Mouse (Mus musculus): ENCODE measurements around the gene Mybpc2. TPM values are rescaled to one million over a fixed set of nuclear protein-coding genes. Genes with fewer than 3 reads are reported as not detected.

Gene Mybpc2
- polyA plus RNA-seq, 1 experiment: 0.67 TPM

- WGBS: 14% methylated on average over 5 of the region's 5 CpGs
- no peak for DNase-seq (ENCODE audit: low read depth, low spot score)
Observed at GRCm38 (mm10) chr7:44547725-44548124, 23.3 kb upstream of the Mybpc2 start.

GRCm38 (mm10) chr7:44547041-44547440, 22.6 kb upstream of the Mybpc2 start:
- 88% methylated on average over 13 of the region's 13 CpGs for WGBS
- DNase-seq (ENCODE audit: low read depth, low spot score): no peak

GRCm38 (mm10) chr7:44546274-44546673, 21.8 kb upstream of the Mybpc2 start:
- no peak for DNase-seq (ENCODE audit: low read depth, low spot score)
- 94% methylated on average over 3 of the region's 3 CpGs for WGBS

- WGBS: 82% methylated on average over 12 of the region's 12 CpGs
- DNase-seq (ENCODE audit: low read depth, low spot score): no peak
Observed at GRCm38 (mm10) chr7:44543071-44543470, 18.6 kb upstream of the Mybpc2 start.

GRCm38 (mm10) chr7:44542555-44542954, 18.1 kb upstream of the Mybpc2 start:
- WGBS: 89% methylated on average over 11 of the region's 11 CpGs
- DNase-seq (ENCODE audit: low read depth, low spot score): no peak

- 92% methylated on average over 41 of the region's 41 CpGs for WGBS
- DNase-seq (ENCODE audit: low read depth, low spot score): no peak
Observed at GRCm38 (mm10) chr7:44538756-44539624, 14.5 kb upstream of the Mybpc2 start.

- WGBS: 92% methylated on average over 13 of the region's 13 CpGs
- no peak for DNase-seq (ENCODE audit: low read depth, low spot score)
Observed at GRCm38 (mm10) chr7:44537496-44537895, 13.0 kb upstream of the Mybpc2 start.

GRCm38 (mm10) chr7:44537009-44537408, 12.6 kb upstream of the Mybpc2 start:
- no peak for DNase-seq (ENCODE audit: low read depth, low spot score)
- WGBS: 81% methylated on average over 7 of the region's 7 CpGs

GRCm38 (mm10) chr7:44536590-44536968, 12.1 kb upstream of the Mybpc2 start:
- DNase-seq (ENCODE audit: low read depth, low spot score): no peak
- 68% methylated on average over 6 of the region's 6 CpGs for WGBS

GRCm38 (mm10) chr7:44535657-44536589, 11.5 kb upstream of the Mybpc2 start:
- WGBS: 93% methylated on average over 27 of the region's 27 CpGs
- no peak for DNase-seq (ENCODE audit: low read depth, low spot score)

- whole genome bisulfite sequencing: 86% methylated on average over 19 of the region's 19 CpGs
- no peak for DNase-seq (ENCODE audit: low read depth, low spot score)
Observed at GRCm38 (mm10) chr7:44534656-44535441, 10.4 kb upstream of the Mybpc2 start.

- WGBS: 84% methylated on average over 13 of the region's 13 CpGs
- no peak for DNase-seq (ENCODE audit: low read depth, low spot score)
Observed at GRCm38 (mm10) chr7:44534242-44534641, 9.8 kb upstream of the Mybpc2 start.

- 92% methylated on average over 12 of the region's 12 CpGs for WGBS
- DNase-seq (ENCODE audit: low read depth, low spot score): no peak
Observed at GRCm38 (mm10) chr7:44533746-44534045, 9.2 kb upstream of the Mybpc2 start.

- 64% methylated on average over 29 of the region's 29 CpGs for WGBS
- DNase-seq (ENCODE audit: low read depth, low spot score): no peak
Observed at GRCm38 (mm10) chr7:44532918-44533745, 8.7 kb upstream of the Mybpc2 start.

- 89% methylated on average over 4 of the region's 4 CpGs for WGBS
- no peak for DNase-seq (ENCODE audit: low read depth, low spot score)
Observed at GRCm38 (mm10) chr7:44531946-44532732, 7.7 kb upstream of the Mybpc2 start, which contains the start of gene Spib. Spib (minus strand) TSS chr7:44532071.

GRCm38 (mm10) chr7:44531207-44531606, 6.8 kb upstream of the Mybpc2 start:
- DNase-seq (ENCODE audit: low read depth, low spot score): no peak
- WGBS: 53% methylated on average over 5 of the region's 5 CpGs

GRCm38 (mm10) chr7:44530507-44530906, 6.1 kb upstream of the Mybpc2 start:
- no peak for DNase-seq (ENCODE audit: low read depth, low spot score)
- WGBS: 75% methylated on average over 3 of the region's 3 CpGs

GRCm38 (mm10) chr7:44529518-44529917, 5.1 kb upstream of the Mybpc2 start:
- DNase-seq (ENCODE audit: low read depth, low spot score): no peak
- WGBS: 65% methylated on average over 5 of the region's 5 CpGs

Data from large intestine, adult 2 months (tissue).